Mouse (Mus musculus) stomach, postnatal 0 days (tissue): ENCODE data around the gene Nup88.

ENCODE experiments used
- CTCF ChIP-seq: IDR thresholded peaks from 2 replicates; pipeline ENCODE4 v1.5.1; 2016; ENCODE audit warnings: antibody characterized with exemption, low read depth, mild to moderate bottlenecking, moderate library complexity
- EP300 ChIP-seq: optimal IDR thresholded peaks from 2 replicates; pipeline ENCODE3; 2016; ENCODE audit warnings: antibody characterized with exemption

- TF ChIP-seq EP300 = no peak
- no peak for TF ChIP-seq CTCF
These were observed 12.3 kb upstream of the Nup88 start for GRCm38 (mm10) chr11:70982030-70982429.
